In genomic region chr12:31080352-31080751, GRCm38 (mm10) we compare ENCODE assay signal across 17 mouse cellular contexts. TPM values are rescaled to one million over a fixed set of nuclear protein-coding genes. Genes with fewer than 3 reads are reported as not detected.
"Had no signal": no experiment of that assay in that cellular context is flagged by ENCODE, and none has a peak within 500 bp of the region (broad histone marks: within the 10 kb centered on the region; RNA-seq: fewer than 3 reads in every experiment).

No protein-coding gene starts in this region.

- DNase-seq: kidney, adult 11 months; kidney, postnatal 10 days; kidney, postnatal 4 days; lung, embryonic 14.5 days; lung, postnatal 10 days; lung, postnatal 4 days; midbrain, embryonic 14.5 days; spleen, adult 18-20 months; thymus, postnatal 4 days had no signal

- H3K27ac ChIP-seq: layer of hippocampus, adult 2 months; limb, embryonic 15.5 days; midbrain, embryonic 10.5 days; neural tube, embryonic 15.5 days had no signal

- H3K4me3 ChIP-seq: layer of hippocampus, adult 2 months; limb, embryonic 15.5 days; midbrain, embryonic 10.5 days; myocyte; neural tube, embryonic 15.5 days had no signal

- H3K36me3 ChIP-seq: limb, embryonic 15.5 days; midbrain, embryonic 10.5 days; neural tube, embryonic 15.5 days had no signal

- H3K9me3 ChIP-seq: limb, embryonic 15.5 days; midbrain, embryonic 10.5 days; neural tube, embryonic 15.5 days had no signal

- H3K4me2 ChIP-seq: limb, embryonic 15.5 days; lung, embryonic 14.5 days; neural tube, embryonic 15.5 days had no signal

- H3K9ac ChIP-seq: limb, embryonic 15.5 days; lung, embryonic 14.5 days; neural tube, embryonic 15.5 days had no signal

RNA-seq across cellular contexts. Expression of gene Fam110c, which starts 6.7 kb away (rescaled TPM):
- total RNA-seq: layer of hippocampus, adult 2 months; layer of hippocampus, postnatal 10 days; left cerebral cortex, adult 18-20 months; left cerebral cortex, postnatal 14 days had no signal
